In genomic region chr1:64625214-64625613, GRCm38 (mm10) we compare ENCODE assay signal across 32 mouse cellular contexts.
"Had no signal": no experiment of that assay in that cellular context is flagged by ENCODE, and none has a peak within 500 bp of the region (broad histone marks: within the 10 kb centered on the region; RNA-seq: fewer than 3 reads in every experiment).

No protein-coding gene starts in this region.

- ATAC-seq: liver, embryonic 12.5 days; liver, postnatal 0 days; lung, postnatal 0 days; midbrain, embryonic 13.5 days; midbrain, embryonic 15.5 days; midbrain, embryonic 16.5 days had no signal

- H3K9ac ChIP-seq: limb, embryonic 12.5 days; limb, embryonic 13.5 days; limb, embryonic 15.5 days; liver, embryonic 12.5 days; liver, embryonic 13.5 days; liver, embryonic 14.5 days; liver, embryonic 15.5 days; liver, postnatal 0 days; lung, embryonic 14.5 days; lung, embryonic 15.5 days; midbrain, embryonic 12.5 days; midbrain, embryonic 13.5 days; midbrain, embryonic 15.5 days; neural tube, embryonic 12.5 days had no signal

- H3K27ac ChIP-seq: limb, embryonic 10.5 days; limb, embryonic 12.5 days; limb, embryonic 13.5 days; limb, embryonic 15.5 days; liver, embryonic 12.5 days; liver, embryonic 13.5 days; liver, embryonic 14.5 days; liver, embryonic 15.5 days; lung, embryonic 15.5 days; macrophage; midbrain, embryonic 10.5 days; midbrain, embryonic 12.5 days; midbrain, embryonic 13.5 days; midbrain, embryonic 15.5 days; neural tube, embryonic 12.5 days had no signal

- H3K36me3 ChIP-seq: limb, embryonic 10.5 days; limb, embryonic 12.5 days; limb, embryonic 13.5 days; limb, embryonic 15.5 days; liver, embryonic 12.5 days; liver, embryonic 13.5 days; liver, embryonic 15.5 days; lung, embryonic 15.5 days; midbrain, embryonic 10.5 days; midbrain, embryonic 12.5 days; midbrain, embryonic 13.5 days; midbrain, embryonic 15.5 days; neural tube, embryonic 12.5 days had no signal

- H3K27me3 ChIP-seq: limb, embryonic 12.5 days; limb, embryonic 13.5 days; limb, embryonic 15.5 days; liver, embryonic 12.5 days; liver, embryonic 13.5 days; lung, embryonic 15.5 days; midbrain, embryonic 12.5 days; midbrain, embryonic 13.5 days; midbrain, embryonic 15.5 days; neural tube, embryonic 12.5 days had no signal

- H3K4me2 ChIP-seq: limb, embryonic 12.5 days; limb, embryonic 13.5 days; limb, embryonic 15.5 days; liver, embryonic 11.5 days; liver, embryonic 12.5 days; liver, embryonic 13.5 days; liver, embryonic 15.5 days; lung, embryonic 14.5 days; lung, embryonic 15.5 days; midbrain, embryonic 11.5 days; midbrain, embryonic 12.5 days; midbrain, embryonic 13.5 days; midbrain, embryonic 15.5 days; neural tube, embryonic 12.5 days had no signal

- H3K9me3 ChIP-seq: limb, embryonic 10.5 days; limb, embryonic 12.5 days; limb, embryonic 13.5 days; limb, embryonic 15.5 days; liver, embryonic 12.5 days; liver, embryonic 13.5 days; liver, embryonic 15.5 days; lung, embryonic 15.5 days; megakaryocyte, embryonic 14.5 days; midbrain, embryonic 10.5 days; midbrain, embryonic 12.5 days; midbrain, embryonic 13.5 days; midbrain, embryonic 15.5 days; neural tube, embryonic 12.5 days had no signal

- H3K4me3 ChIP-seq: limb, embryonic 10.5 days; limb, embryonic 12.5 days; limb, embryonic 13.5 days; limb, embryonic 15.5 days; liver, embryonic 12.5 days; liver, embryonic 13.5 days; liver, embryonic 15.5 days; lung, embryonic 15.5 days; megakaryocyte, embryonic 14.5 days; midbrain, embryonic 10.5 days; midbrain, embryonic 12.5 days; midbrain, embryonic 13.5 days; midbrain, embryonic 15.5 days; myocyte; neural tube, embryonic 12.5 days had no signal

- DNase-seq: left cerebral cortex, postnatal 4 days; liver; liver, embryonic 13.5 days; liver, postnatal 0 days; lung, adult 18-20 months; lung, adult 2 months; lung, embryonic 14.5 days; lung, postnatal 10 days; lung, postnatal 14 days; lung, postnatal 36 days; lung, postnatal 4 days; midbrain, embryonic 14.5 days had no signal

- H3K4me1 ChIP-seq: liver, embryonic 12.5 days; liver, embryonic 13.5 days; liver, embryonic 15.5 days; lung, embryonic 15.5 days; midbrain, embryonic 12.5 days; midbrain, embryonic 13.5 days; midbrain, embryonic 15.5 days; neural tube, embryonic 12.5 days had no signal
